Mouse (Mus musculus) liver, embryonic 11.5 days (tissue): Measurements from ENCODE around the gene Hdac7. TPM values are rescaled to one million over a fixed set of nuclear protein-coding genes. Genes with fewer than 3 reads are reported as not detected.

Experiments
- ATAC-seq: fragments of 200-750 bp; cut with Nextera tagmentation; replicated peaks from 2 replicates; pipeline ENCODE4 v1.8.0; 2017; ENCODE audit warnings: moderate number of reproducible peaks, mild to moderate bottlenecking, moderate TSS enrichment, moderate library complexity; ENCODE audit not compliant: low FRiP score
- DNase-seq: peaks from one replicate; pipeline ENCODE4 v3.0.0-alpha.2; 2017; ENCODE audit warnings: low spot score
- H3K27ac ChIP-seq: fragments of 300-500 bp; sonication (generic); 2 replicates; pipeline ENCODE4 v1.5.1; 2014; ENCODE audit warnings: mild to moderate bottlenecking, low read depth, low read length, control low read depth
- H3K27me3 ChIP-seq: fragments of 300-500 bp; sonication (generic); replicated peaks from 2 replicates; pipeline ENCODE4 v1.6.1; 2014; ENCODE audit warnings: low read length, mixed read lengths; ENCODE audit not compliant: control insufficient read depth, insufficient read depth
- H3K36me3 ChIP-seq: fragments of 300-500 bp; sonication (generic); 2 replicates; pipeline ENCODE4 v1.6.1; 2014; ENCODE audit warnings: mild to moderate bottlenecking, low read length, moderate library complexity, mixed read lengths; ENCODE audit not compliant: control insufficient read depth, insufficient read depth
- H3K4me1 ChIP-seq: fragments of 300-500 bp; sonication (generic); replicated peaks from 2 replicates; pipeline ENCODE4 v1.6.1; 2014; ENCODE audit warnings: low read length, mixed read lengths; ENCODE audit not compliant: control insufficient read depth, insufficient read depth
- H3K4me2 ChIP-seq: fragments of 300-500 bp; sonication (generic); 2 replicates; pipeline ENCODE4 v1.6.1; 2014; ENCODE audit warnings: mild to moderate bottlenecking, control low read depth, moderate library complexity
- H3K4me3 ChIP-seq: fragments of 300-500 bp; sonication (generic); 2 replicates; pipeline ENCODE4 v1.5.1; 2014; ENCODE audit warnings: low read depth, low read length, control low read depth
- H3K9ac ChIP-seq: fragments of 300-500 bp; sonication (generic); 2 replicates; pipeline ENCODE4 v1.6.1; 2014; ENCODE audit warnings: low read depth, low read length, control low read depth
- H3K9me3 ChIP-seq: fragments of 300-500 bp; sonication (generic); 2 replicates; pipeline ENCODE4 v1.6.1; 2016; ENCODE audit warnings: low read length, inconsistent platforms, mixed read lengths; ENCODE audit not compliant: control insufficient read depth
- WGBS: fragments of 180-500 bp; shearing (Covaris S2); extraction: QIAGEN DNeasy Blood & Tissue Kit; methylation state at CpG from one replicate; pipeline ENCODE4 v1.1.7; 2014; 5-methylcytosine and 5-hydroxymethylcytosine counted together
- polyA plus RNA-seq: library from polyadenylated mRNA; unstranded; fragments of >200 nt; fragmentation: Nextera tagmentation; extraction: Ambion mirVana; gene quantifications from 2 replicates; pipeline ENCODE4 v1.2.1, GENCODE M21; 2014

Hdac7 gene
- polyA plus RNA-seq, 1 experiment from 2014 or later = 33.5 TPM

DNA sequence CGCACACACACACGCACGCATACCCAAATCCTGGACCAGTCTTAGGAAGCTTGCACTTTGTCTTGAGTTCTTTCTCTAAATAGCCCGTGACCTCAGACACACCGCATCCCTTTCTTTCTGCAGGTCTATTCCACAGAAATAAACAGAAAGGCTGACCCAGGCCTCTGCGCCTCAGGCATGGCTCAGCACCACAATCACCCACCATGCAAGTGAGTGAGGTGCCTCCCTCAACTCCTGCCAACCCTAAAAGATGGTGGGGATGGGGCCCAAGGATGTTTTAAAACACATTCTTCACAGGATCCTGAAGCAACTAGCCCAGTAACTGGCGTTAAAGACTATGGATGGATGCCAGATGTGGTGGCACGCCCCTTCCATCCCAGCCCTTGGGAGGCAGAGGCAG is 16.9 kb downstream of the Hdac7 start:
- ATAC-seq (no peak), DNase-seq (no peak)
- H3K27ac ChIP-seq = 0 out of 2 replicates have a peak overlapping the region, but pooled peaks have one; percentile 88
- H3K4me3 ChIP-seq = no peak overlapping the region
- H3K36me3 ChIP-seq = no peaks in the 10 kb centered on the region
- no peaks in the 10 kb centered on the region for H3K9me3 ChIP-seq
- no peaks in the 10 kb centered on the region for H3K27me3 ChIP-seq
- peaks cover 75% of the 10 kb centered on the region for H3K4me1 ChIP-seq
- WGBS = 80% methylated on average over 8 of the region's 8 CpGs
- no peak overlapping the region for H3K9ac ChIP-seq
- H3K4me2 ChIP-seq = no peak overlapping the region; the same call in 1 of the 2 replicates

DNA sequence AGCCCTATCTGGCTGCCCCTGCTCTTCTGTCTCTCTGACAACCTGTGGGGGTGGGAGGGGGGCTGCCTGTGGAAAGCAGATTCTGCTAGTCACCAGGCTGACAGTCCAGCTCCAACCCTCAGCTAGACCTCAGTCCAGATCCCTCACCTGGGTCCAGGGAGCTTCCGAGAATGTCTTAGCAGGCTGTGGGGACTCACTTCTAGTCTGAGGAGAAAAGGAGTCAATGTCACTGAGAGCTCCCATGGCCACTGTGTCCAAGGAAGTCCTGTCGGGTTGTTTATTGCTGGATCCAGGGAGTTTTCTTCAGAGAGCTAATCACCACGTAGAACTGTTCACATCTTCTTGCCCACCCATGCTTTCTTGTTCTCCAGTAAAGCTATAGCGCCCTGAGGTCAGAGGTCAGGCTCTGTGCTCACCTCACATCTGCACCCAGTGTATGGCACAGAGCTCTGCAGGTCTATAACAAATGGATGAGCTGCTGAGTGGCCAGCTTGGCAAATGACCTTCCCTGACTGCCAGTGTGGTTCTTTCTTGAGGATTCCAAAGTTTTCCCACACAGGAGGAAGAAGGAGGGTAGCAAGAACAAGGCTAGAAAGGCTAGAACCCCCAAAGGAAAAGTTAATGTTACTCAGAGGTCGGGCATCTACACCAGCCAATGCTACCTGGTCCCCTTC is 17.6 kb downstream of the Hdac7 start:
- no peaks in the 10 kb centered on the region for H3K27me3 ChIP-seq
- DNase-seq = no peak
- H3K27ac ChIP-seq = peak overlapping the region; percentile 88
- H3K9me3 ChIP-seq = no peaks in the 10 kb centered on the region
- peaks cover 75% of the 10 kb centered on the region for H3K4me1 ChIP-seq
- peak overlapping the region; percentile 89 for H3K4me2 ChIP-seq
- peak overlapping the region; percentile 69 for H3K9ac ChIP-seq
- H3K36me3 ChIP-seq = no peaks in the 10 kb centered on the region
- 63% methylated on average over 5 of the region's 5 CpGs for WGBS
- no peak for ATAC-seq
- H3K4me3 ChIP-seq = 0 out of 2 replicates have a peak overlapping the region, but pooled peaks have one; percentile 50

DNA sequence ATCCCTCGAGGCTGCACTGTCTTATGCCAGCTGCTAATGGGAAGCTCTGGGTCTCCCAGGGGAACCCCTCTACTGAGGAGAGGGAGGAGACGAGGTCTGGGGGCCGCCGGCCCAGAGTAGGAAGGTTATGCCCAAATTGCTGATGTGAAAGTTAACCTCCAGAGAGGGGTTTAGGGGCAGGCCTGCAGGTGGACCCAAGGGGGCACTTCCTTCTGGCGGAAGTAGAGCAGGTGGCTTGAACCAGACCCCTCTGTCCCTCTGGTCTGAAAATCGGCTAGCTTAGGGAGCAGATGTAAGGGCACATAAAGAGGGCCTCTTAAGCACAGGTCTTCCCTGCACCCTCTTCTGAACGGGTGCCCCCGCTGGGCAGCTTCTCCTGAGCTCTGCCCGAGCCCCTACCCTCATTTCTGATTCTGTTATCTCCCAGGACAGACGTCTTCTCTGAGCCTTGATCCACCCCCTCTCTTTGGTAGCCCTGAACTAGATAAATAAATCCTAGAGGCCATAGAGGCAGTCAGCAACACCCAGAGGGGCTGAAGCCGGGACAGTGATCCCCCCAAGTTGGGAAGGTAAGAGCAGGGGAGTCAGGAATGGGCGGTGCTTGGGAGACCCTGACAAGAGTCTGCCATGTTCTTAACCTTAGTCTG is 18.2 kb downstream of the Hdac7 start:
- Histone ChIP-seq H3K27ac (peak overlapping the region; percentile 88), H3K9me3 (no peaks in the 10 kb centered on the region), H3K4me2 (peak overlapping the region; percentile 89), H3K4me3 (peak overlapping the region; percentile 50), H3K36me3 (no peaks in the 10 kb centered on the region), H3K27me3 (no peaks in the 10 kb centered on the region), H3K4me1 (peaks cover 80% of the 10 kb centered on the region), H3K9ac (peak overlapping the region; percentile 69)
- ATAC-seq = peak; percentile 31; the same call in 1 of the 2 replicates
- DNase-seq = no peak
- 28% methylated on average over 12 of the region's 12 CpGs for WGBS

DNA sequence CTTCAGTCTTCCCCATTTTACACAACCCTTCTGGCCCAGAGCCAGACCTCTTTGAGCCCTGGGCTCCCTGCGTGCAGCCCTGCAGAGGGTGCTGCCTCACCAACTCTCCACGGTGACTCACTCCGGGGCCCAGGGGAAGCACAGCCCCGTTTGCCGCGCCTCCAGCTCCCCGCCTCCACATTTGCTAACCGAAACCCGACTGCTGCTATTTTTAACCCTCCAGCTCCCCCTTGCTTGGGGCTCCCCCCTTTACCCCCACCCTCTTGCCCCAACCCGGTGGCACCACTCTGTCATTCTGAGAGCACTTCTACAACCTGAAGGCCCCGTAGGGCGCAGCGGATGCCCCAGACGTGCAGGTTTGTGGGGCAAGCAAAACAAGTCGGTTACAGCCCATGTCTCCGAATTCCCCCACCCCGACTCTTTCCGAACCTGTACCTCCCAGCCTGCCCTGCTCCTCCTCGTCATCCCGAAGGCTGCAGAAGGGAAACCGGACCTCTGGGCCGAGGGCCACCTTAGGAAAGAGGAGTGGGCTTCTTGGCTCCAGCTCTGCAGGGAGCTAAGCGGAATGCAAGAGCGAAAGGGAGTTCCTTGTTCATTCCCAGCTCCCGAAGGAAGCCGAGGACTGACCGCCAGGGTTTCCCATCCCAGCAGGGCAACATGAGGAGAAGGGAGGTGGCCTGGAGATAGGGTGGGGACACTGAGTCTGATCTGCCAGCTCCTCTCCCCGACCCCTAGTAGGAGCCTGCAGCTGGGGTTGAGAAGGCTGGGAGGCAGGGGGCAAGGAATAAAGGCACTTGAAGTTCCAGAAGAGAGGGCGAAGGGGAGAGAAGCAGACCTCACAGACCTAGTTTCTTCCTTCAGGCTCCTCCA is 19.0 kb downstream of the Hdac7 start:
- H3K27ac ChIP-seq = peak overlapping the region; percentile 88
- peaks cover 81% of the 10 kb centered on the region for H3K4me1 ChIP-seq
- H3K27me3 ChIP-seq = no peaks in the 10 kb centered on the region
- H3K4me2 ChIP-seq = peak overlapping the region; percentile 89
- H3K9ac ChIP-seq = peak overlapping the region; percentile 69
- H3K4me3 ChIP-seq = peak overlapping the region; percentile 50
- no peaks in the 10 kb centered on the region for H3K9me3 ChIP-seq
- peaks cover 5% of the 10 kb centered on the region; the same call in 1 of the 2 replicates for H3K36me3 ChIP-seq
- WGBS = 8% methylated on average over 29 of the region's 29 CpGs
- ATAC-seq (peak; percentile 76), DNase-seq (peak; percentile 80)

- Histone ChIP-seq H3K4me1 (peaks cover 72% of the 10 kb centered on the region), H3K4me3 (no peak overlapping the region), H3K27ac (no peak overlapping the region), H3K9ac (no peak overlapping the region), H3K36me3 (peaks cover 5% of the 10 kb centered on the region; the same call in 1 of the 2 replicates), H3K9me3 (no peaks in the 10 kb centered on the region), H3K27me3 (no peaks in the 10 kb centered on the region), H3K4me2 (no peak overlapping the region)
- DNase-seq (no peak), ATAC-seq (no peak)
- WGBS = 81% methylated on average over 6 of the region's 6 CpGs
Observed at GRCm38 (mm10) chr15:97824042-97824441, 20.3 kb downstream of the Hdac7 start.

GRCm38 (mm10) chr15:97823479-97823878 is 20.8 kb downstream of the Hdac7 start:
- no peaks in the 10 kb centered on the region for H3K27me3 ChIP-seq
- H3K27ac ChIP-seq = no peak overlapping the region
- no peaks in the 10 kb centered on the region for H3K9me3 ChIP-seq
- ATAC-seq = no peak
- no peak overlapping the region for H3K4me3 ChIP-seq
- DNase-seq = no peak
- H3K4me2 ChIP-seq = no peak overlapping the region
- WGBS = 79% methylated on average over 12 of the region's 12 CpGs
- H3K36me3 ChIP-seq = peaks cover 5% of the 10 kb centered on the region; the same call in 1 of the 2 replicates
- peaks cover 66% of the 10 kb centered on the region for H3K4me1 ChIP-seq
- no peak overlapping the region for H3K9ac ChIP-seq

DNA sequence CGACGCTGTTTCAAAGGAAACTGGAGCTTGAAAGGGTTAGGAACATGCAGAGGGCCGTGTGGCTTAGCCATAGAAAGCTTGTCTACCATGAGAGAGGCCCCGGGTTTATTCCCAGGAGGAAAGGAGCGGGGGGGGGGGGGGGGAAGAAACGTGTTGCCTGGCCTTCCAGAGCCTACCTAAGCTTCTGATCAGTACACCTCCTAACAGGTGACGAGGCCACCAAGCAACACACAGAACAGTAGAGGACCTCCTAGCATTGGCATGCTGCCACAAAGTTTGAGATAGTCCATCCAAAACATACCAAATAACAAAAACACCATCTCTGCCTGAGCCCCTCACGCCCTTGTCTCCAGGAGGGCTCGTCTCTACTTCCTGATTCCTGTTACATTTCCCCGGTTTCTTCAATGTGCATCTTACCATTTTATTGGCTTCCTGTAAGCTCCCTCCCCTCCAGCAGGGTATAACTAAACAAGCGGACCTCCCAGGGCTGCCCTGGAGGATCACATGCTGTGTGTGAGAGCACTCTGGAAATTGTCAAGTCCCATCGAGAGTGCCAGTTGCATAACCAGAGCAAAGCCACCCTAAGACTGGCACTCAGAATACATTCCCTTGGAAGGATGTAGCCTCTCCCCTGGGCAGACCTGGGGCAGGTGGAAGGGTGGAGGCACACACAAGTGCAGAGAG is 21.6 kb downstream of the Hdac7 start:
- WGBS = 53% methylated on average over 10 of the region's 12 CpGs
- peaks cover 5% of the 10 kb centered on the region; the same call in 1 of the 2 replicates for H3K36me3 ChIP-seq
- ATAC-seq (no peak), DNase-seq (no peak)
- H3K4me3 ChIP-seq = no peak overlapping the region
- H3K9ac ChIP-seq = no peak overlapping the region
- H3K27ac ChIP-seq = no peak overlapping the region
- H3K4me1 ChIP-seq = peaks cover 60% of the 10 kb centered on the region
- H3K9me3 ChIP-seq = no peaks in the 10 kb centered on the region
- no peaks in the 10 kb centered on the region for H3K27me3 ChIP-seq
- H3K4me2 ChIP-seq = no peak overlapping the region

- peaks cover 8% of the 10 kb centered on the region for H3K36me3 ChIP-seq
- 67% methylated on average over 6 of the region's 6 CpGs for WGBS
- H3K4me1 ChIP-seq = peaks cover 55% of the 10 kb centered on the region
- H3K9ac ChIP-seq = 0 out of 2 replicates have a peak overlapping the region, but pooled peaks have one; percentile 0
- DNase-seq = no peak
- H3K27me3 ChIP-seq = no peaks in the 10 kb centered on the region
- no peaks in the 10 kb centered on the region for H3K9me3 ChIP-seq
- ATAC-seq = no peak
- no peak overlapping the region for H3K4me2 ChIP-seq
- peak overlapping the region; percentile 36; the same call in 1 of the 2 replicates for H3K27ac ChIP-seq
- H3K4me3 ChIP-seq = no peak overlapping the region
Observed at GRCm38 (mm10) chr15:97821983-97822363, 22.3 kb downstream of the Hdac7 start.
